Mouse (Mus musculus) embryonic facial prominence, embryonic 11.5 days (tissue): ENCODE measurements around the gene 1600014C23Rik. TPM values are rescaled to one million over a fixed set of nuclear protein-coding genes. Genes with fewer than 3 reads are reported as not detected.

Experiments
- ATAC-seq: fragments of 200-750 bp; cut with Nextera tagmentation; replicated peaks from 2 replicates; pipeline ENCODE4 v1.8.0; 2017; ENCODE audit warnings: low read depth; ENCODE audit not compliant: insufficient number of reproducible peaks, low FRiP score, low TSS enrichment
- DNase-seq: peaks from one replicate; pipeline ENCODE4 v3.0.0-alpha.2; 2015; ENCODE audit warnings: low spot score
- H3K27ac ChIP-seq: fragments of 300-500 bp; sonication (generic); replicated peaks from 2 replicates; pipeline ENCODE4 v1.5.1; 2014; ENCODE audit warnings: mild to moderate bottlenecking, low read depth, low read length, control low read depth
- H3K27me3 ChIP-seq: fragments of 300-500 bp; sonication (generic); 2 replicates; pipeline ENCODE4 v1.6.1; 2014; ENCODE audit warnings: mild to moderate bottlenecking, low read length, moderate library complexity, mixed read lengths; ENCODE audit not compliant: control insufficient read depth, insufficient read depth
- H3K36me3 ChIP-seq: fragments of 300-500 bp; sonication (generic); replicated peaks from 2 replicates; pipeline ENCODE4 v1.6.1; 2014; ENCODE audit warnings: low read depth, mild to moderate bottlenecking, low read length, moderate library complexity, mixed read lengths; ENCODE audit not compliant: control insufficient read depth, insufficient read depth
- H3K4me1 ChIP-seq: fragments of 300-500 bp; sonication (generic); 2 replicates; pipeline ENCODE4 v1.6.1; 2014; ENCODE audit warnings: low read length, mixed read lengths; ENCODE audit not compliant: control insufficient read depth, insufficient read depth
- H3K4me2 ChIP-seq: fragments of 300-500 bp; sonication (generic); 2 replicates; pipeline ENCODE4 v1.6.1; 2014; ENCODE audit warnings: low read depth, mild to moderate bottlenecking, control low read depth, low read length, moderate library complexity
- H3K4me3 ChIP-seq: fragments of 300-500 bp; sonication (generic); 2 replicates; pipeline ENCODE4 v1.5.1; 2014; ENCODE audit warnings: low read depth, low read length, control low read depth
- H3K9ac ChIP-seq: fragments of 300-500 bp; sonication (generic); replicated peaks from 2 replicates; pipeline ENCODE4 v1.6.1; 2014; ENCODE audit warnings: mild to moderate bottlenecking, control low read depth, low read length
- H3K9me3 ChIP-seq: fragments of 300-500 bp; sonication (generic); replicated peaks from 2 replicates; pipeline ENCODE4 v1.6.1; 2016; ENCODE audit warnings: mild to moderate bottlenecking, low read length, inconsistent platforms, mixed read lengths; ENCODE audit not compliant: control insufficient read depth
- WGBS: fragments of 180-500 bp; shearing (Covaris S2); extraction: QIAGEN DNeasy Blood & Tissue Kit; methylation state at CpG from one replicate; pipeline ENCODE4 v1.1.7; 2014; 5-methylcytosine and 5-hydroxymethylcytosine counted together
- polyA plus RNA-seq: library from polyadenylated mRNA; unstranded; fragments of >200 nt; fragmentation: Nextera tagmentation; extraction: Ambion mirVana; gene quantifications from 2 replicates; pipeline ENCODE4 v1.2.1, GENCODE M21; 2014

1600014C23Rik gene
- polyA plus RNA-seq, 1 experiment from 2014 or later: not detected

GRCm38 (mm10) chr17:45729387-45729786 is 4.3 kb downstream of the 1600014C23Rik start:
- H3K9ac ChIP-seq: no peak overlapping the region
- WGBS: 53% methylated on average over 10 of the region's 10 CpGs
- no peaks in the 10 kb centered on the region for H3K27me3 ChIP-seq
- H3K4me1 ChIP-seq: peaks cover 2% of the 10 kb centered on the region
- H3K4me3 ChIP-seq: no peak overlapping the region
- H3K4me2 ChIP-seq: no peak overlapping the region
- no peaks in the 10 kb centered on the region for H3K9me3 ChIP-seq
- H3K27ac ChIP-seq: no peak overlapping the region
- H3K36me3 ChIP-seq: no peaks in the 10 kb centered on the region
- ATAC-seq (no peak), DNase-seq (no peak)

GRCm38 (mm10) chr17:45727983-45728723 is 5.5 kb downstream of the 1600014C23Rik start:
- DNase-seq (no peak), ATAC-seq (no peak)
- H3K9me3 ChIP-seq: no peaks in the 10 kb centered on the region
- no peak overlapping the region for H3K9ac ChIP-seq
- WGBS: 54% methylated on average over 8 of the region's 8 CpGs
- H3K36me3 ChIP-seq: no peaks in the 10 kb centered on the region
- H3K27me3 ChIP-seq: no peaks in the 10 kb centered on the region
- H3K27ac ChIP-seq: no peak overlapping the region
- H3K4me2 ChIP-seq: no peak overlapping the region
- no peak overlapping the region for H3K4me3 ChIP-seq
- no peaks in the 10 kb centered on the region; the same call in none of the 2 replicates for H3K4me1 ChIP-seq

GRCm38 (mm10) chr17:45727481-45727880 is 6.2 kb downstream of the 1600014C23Rik start:
- no peak for ATAC-seq
- whole genome bisulfite sequencing: 83% methylated on average over 2 of the region's 2 CpGs
- Histone ChIP-seq H3K9ac (no peak overlapping the region), H3K27ac (no peak overlapping the region), H3K36me3 (no peaks in the 10 kb centered on the region), H3K4me3 (no peak overlapping the region), H3K4me2 (no peak overlapping the region), H3K27me3 (no peaks in the 10 kb centered on the region), H3K4me1 (no peaks in the 10 kb centered on the region; the same call in none of the 2 replicates), H3K9me3 (no peaks in the 10 kb centered on the region)
- no peak for DNase-seq

- Histone ChIP-seq H3K4me3 (no peak overlapping the region), H3K27ac (no peak overlapping the region), H3K27me3 (no peaks in the 10 kb centered on the region), H3K9me3 (no peaks in the 10 kb centered on the region), H3K4me2 (no peak overlapping the region), H3K9ac (no peak overlapping the region), H3K36me3 (no peaks in the 10 kb centered on the region), H3K4me1 (no peaks in the 10 kb centered on the region; the same call in none of the 2 replicates)
- no peak for DNase-seq
- WGBS: 64% methylated on average over 7 of the region's 7 CpGs
- no peak for ATAC-seq
These were observed 7.4 kb downstream of the 1600014C23Rik start for GRCm38 (mm10) chr17:45726249-45726648.

- Histone ChIP-seq H3K27me3 (no peaks in the 10 kb centered on the region), H3K9me3 (no peaks in the 10 kb centered on the region), H3K4me1 (no peaks in the 10 kb centered on the region; the same call in 1 of the 2 replicates), H3K4me3 (no peak overlapping the region), H3K36me3 (no peaks in the 10 kb centered on the region), H3K9ac (no peak overlapping the region), H3K27ac (no peak overlapping the region), H3K4me2 (no peak overlapping the region)
- no peak for DNase-seq
- 85% methylated on average over 10 of the region's 10 CpGs for WGBS
- no peak for ATAC-seq
These were observed 9.1 kb downstream of the 1600014C23Rik start for GRCm38 (mm10) chr17:45724574-45724921.

GRCm38 (mm10) chr17:45723732-45724573 is 9.7 kb downstream of the 1600014C23Rik start:
- Histone ChIP-seq H3K36me3 (no peaks in the 10 kb centered on the region), H3K4me3 (peak overlapping the region; percentile 47), H3K9ac (peak overlapping the region; percentile 87), H3K27ac (0 out of 2 replicates have a peak overlapping the region, but pooled peaks have one; percentile 22), H3K4me1 (no peaks in the 10 kb centered on the region), H3K27me3 (no peaks in the 10 kb centered on the region), H3K9me3 (no peaks in the 10 kb centered on the region), H3K4me2 (peak overlapping the region; percentile 71)
- DNase-seq (peak; percentile 95), ATAC-seq (peak; percentile 41; the same call in 1 of the 2 replicates)
- WGBS: 6% methylated on average over 25 of the region's 25 CpGs

- ATAC-seq (0 out of 2 replicates have a peak, but pooled peaks have one; percentile 24), DNase-seq (peak; percentile 75)
- Histone ChIP-seq H3K9me3 (no peaks in the 10 kb centered on the region), H3K4me3 (no peak overlapping the region), H3K4me1 (no peaks in the 10 kb centered on the region), H3K27me3 (no peaks in the 10 kb centered on the region), H3K27ac (no peak overlapping the region), H3K9ac (no peak overlapping the region), H3K36me3 (no peaks in the 10 kb centered on the region), H3K4me2 (no peak overlapping the region)
- WGBS: 5% methylated on average over 10 of the region's 10 CpGs
These were observed 15.3 kb downstream of the 1600014C23Rik start for GRCm38 (mm10) chr17:45718323-45718722.

GRCm38 (mm10) chr17:45711525-45711924 is 22.1 kb downstream of the 1600014C23Rik start:
- WGBS: 57% methylated on average over 3 of the region's 3 CpGs

More at GRCm38 (mm10) chr17:45711525-45711924, 22.1 kb downstream of the 1600014C23Rik start:
- no peak overlapping the region for H3K4me3 ChIP-seq
- H3K4me2 ChIP-seq: no peak overlapping the region
- no peaks in the 10 kb centered on the region for H3K9me3 ChIP-seq
- ATAC-seq (no peak), DNase-seq (no peak)
- no peaks in the 10 kb centered on the region for H3K36me3 ChIP-seq
- H3K27me3 ChIP-seq: no peaks in the 10 kb centered on the region
- H3K27ac ChIP-seq: no peak overlapping the region
- H3K4me1 ChIP-seq: no peaks in the 10 kb centered on the region
- H3K9ac ChIP-seq: no peak overlapping the region
